Mouse (Mus musculus): ENCODE measurements at regions not wholly inside any gene's neighbourhood (a gene's known extent, or its start where the extent isn't known, plus 50 kb on each side); places are given as distances from the start of the nearest gene placed in this dataset.

- no peak for TF ChIP-seq CTCF (IDR thresholded peaks at IDR 0.05; ENCODE audit: control insufficient read depth, insufficient read depth, insufficient read length)
- TF ChIP-seq CEBPB (IDR thresholded peaks at IDR 0.05; ENCODE audit: low read depth), result no peak
- no peak for TF ChIP-seq MYOG (IDR thresholded peaks at IDR 0.05; ENCODE audit: control insufficient read depth, extremely low read depth, insufficient read length)
These were observed 100.9 kb downstream of the Ddx11 start for GRCm38 (mm10) chr17:66224241-66224640.
